Mouse (Mus musculus) liver, embryonic 12.5 days (tissue): ENCODE measurements around the gene Mtmr6. TPM values are rescaled to one million over a fixed set of nuclear protein-coding genes. Genes with fewer than 3 reads are reported as not detected.

ENCODE experiments used
- ATAC-seq: fragments of 200-750 bp; cut with Nextera tagmentation; 2 replicates; pipeline ENCODE4 v1.8.0; 2017; ENCODE audit warnings: moderate number of reproducible peaks, mild to moderate bottlenecking, moderate library complexity
- H3K27ac ChIP-seq: fragments of 300-500 bp; sonication (generic); 2 replicates; pipeline ENCODE4 v1.5.1; 2016; ENCODE audit warnings: mild to moderate bottlenecking
- H3K27me3 ChIP-seq: fragments of 300-500 bp; sonication (generic); replicated peaks from 2 replicates; pipeline ENCODE4 v1.6.1; 2016; ENCODE audit warnings: mild to moderate bottlenecking, moderate library complexity
- H3K36me3 ChIP-seq: fragments of 300-500 bp; sonication (generic); 2 replicates; pipeline ENCODE4 v1.6.1; 2016; ENCODE audit warnings: mild to moderate bottlenecking, moderate library complexity
- H3K4me1 ChIP-seq: fragments of 300-500 bp; sonication (generic); 2 replicates; pipeline ENCODE4 v1.6.1; 2016
- H3K4me2 ChIP-seq: fragments of 300-500 bp; sonication (generic); 2 replicates; pipeline ENCODE4 v1.6.1; 2016; ENCODE audit warnings: mild to moderate bottlenecking, moderate library complexity
- H3K4me3 ChIP-seq: fragments of 300-500 bp; sonication (generic); 2 replicates; pipeline ENCODE4 v1.5.1; 2016; ENCODE audit warnings: mild to moderate bottlenecking, moderate library complexity
- H3K9ac ChIP-seq: fragments of 300-500 bp; sonication (generic); 2 replicates; pipeline ENCODE4 v1.6.1; 2016; ENCODE audit warnings: mild to moderate bottlenecking, moderate library complexity
- H3K9me3 ChIP-seq: fragments of 300-500 bp; sonication (generic); replicated peaks from 2 replicates; pipeline ENCODE4 v1.6.1; 2016; ENCODE audit warnings: mild to moderate bottlenecking, moderate library complexity
- whole genome bisulfite sequencing: fragments of 180-500 bp; shearing (Covaris S2); methylation state at CpG from one replicate; pipeline ENCODE4 v1.1.7; 2016; ENCODE audit not compliant: insufficient replicate concordance; 5-methylcytosine and 5-hydroxymethylcytosine counted together
- polyA plus RNA-seq: library from polyadenylated mRNA; unstranded; fragments of >200 nt; fragmentation: Nextera tagmentation; extraction: Ambion mirVana; gene quantifications from 2 replicates; pipeline ENCODE4 v1.2.1, GENCODE M21; 2016

Gene Mtmr6
- polyA plus RNA-seq, 1 experiment from 2014 or later = 16.7 TPM

- Histone ChIP-seq H3K36me3 (no peaks in the 10 kb centered on the region), H3K4me1 (peaks cover 30% of the 10 kb centered on the region), H3K4me2 (no peak overlapping the region), H3K27me3 (no peaks in the 10 kb centered on the region), H3K27ac (no peak overlapping the region), H3K4me3 (no peak overlapping the region), H3K9ac (no peak overlapping the region), H3K9me3 (no peaks in the 10 kb centered on the region)
- WGBS = 51% methylated on average over 3 of the region's 3 CpGs
- no peak for ATAC-seq
Measured at GRCm38 (mm10) chr14:60256356-60256755, 8.7 kb upstream of the Mtmr6 start.

- H3K27ac ChIP-seq = 0 out of 2 replicates have a peak overlapping the region, but pooled peaks have one; percentile 14
- ATAC-seq = peak; percentile 75
- peak overlapping the region; percentile 39 for H3K4me2 ChIP-seq
- peaks cover 30% of the 10 kb centered on the region for H3K4me1 ChIP-seq
- H3K27me3 ChIP-seq = no peaks in the 10 kb centered on the region
- H3K9me3 ChIP-seq = no peaks in the 10 kb centered on the region
- H3K4me3 ChIP-seq = no peak overlapping the region
- WGBS = 58% methylated on average over 4 of the region's 4 CpGs
- peak overlapping the region; percentile 22; the same call in 1 of the 2 replicates for H3K9ac ChIP-seq
- no peaks in the 10 kb centered on the region for H3K36me3 ChIP-seq
Measured at GRCm38 (mm10) chr14:60257101-60257500, 7.9 kb upstream of the Mtmr6 start.

GRCm38 (mm10) chr14:60257851-60258250 lies 7.2 kb upstream of the Mtmr6 start:
- Histone ChIP-seq H3K27ac (no peak overlapping the region), H3K4me3 (no peak overlapping the region), H3K4me1 (peaks cover 23% of the 10 kb centered on the region), H3K9me3 (no peaks in the 10 kb centered on the region), H3K4me2 (no peak overlapping the region), H3K27me3 (no peaks in the 10 kb centered on the region), H3K36me3 (no peaks in the 10 kb centered on the region), H3K9ac (no peak overlapping the region)
- 88% methylated on average over 1 of the region's 1 CpGs for WGBS
- no peak for ATAC-seq

- H3K4me2 ChIP-seq = no peak overlapping the region
- no peak for ATAC-seq
- H3K9ac ChIP-seq = no peak overlapping the region
- no peak overlapping the region for H3K27ac ChIP-seq
- H3K4me1 ChIP-seq = peaks cover 18% of the 10 kb centered on the region
- 81% methylated on average over 7 of the region's 7 CpGs for WGBS
- no peaks in the 10 kb centered on the region for H3K36me3 ChIP-seq
- no peaks in the 10 kb centered on the region for H3K9me3 ChIP-seq
- no peaks in the 10 kb centered on the region for H3K27me3 ChIP-seq
- H3K4me3 ChIP-seq = no peak overlapping the region
Measured at GRCm38 (mm10) chr14:60262316-60262715, 2.7 kb upstream of the Mtmr6 start.

- H3K4me2 ChIP-seq = peak overlapping the region; percentile 20; the same call in 1 of the 2 replicates
- no peak overlapping the region for H3K27ac ChIP-seq
- H3K4me1 ChIP-seq = peaks cover 35% of the 10 kb centered on the region
- no peaks in the 10 kb centered on the region for H3K9me3 ChIP-seq
- H3K36me3 ChIP-seq = peaks cover 2% of the 10 kb centered on the region; the same call in 1 of the 2 replicates
- no peaks in the 10 kb centered on the region for H3K27me3 ChIP-seq
- 48% methylated on average over 6 of the region's 6 CpGs for WGBS
- no peak for ATAC-seq
- no peak overlapping the region for H3K4me3 ChIP-seq
- H3K9ac ChIP-seq = no peak overlapping the region
Measured at GRCm38 (mm10) chr14:60269333-60269732, 4.3 kb downstream of the Mtmr6 start.

- WGBS = 53% methylated on average over 6 of the region's 6 CpGs
- no peak for ATAC-seq
- Histone ChIP-seq H3K27me3 (no peaks in the 10 kb centered on the region), H3K36me3 (peaks cover 2% of the 10 kb centered on the region; the same call in 1 of the 2 replicates), H3K4me3 (no peak overlapping the region), H3K9ac (no peak overlapping the region), H3K9me3 (no peaks in the 10 kb centered on the region), H3K4me2 (no peak overlapping the region), H3K4me1 (peaks cover 19% of the 10 kb centered on the region; the same call in 1 of the 2 replicates), H3K27ac (no peak overlapping the region)
Measured at GRCm38 (mm10) chr14:60273346-60273745, 8.3 kb downstream of the Mtmr6 start.

GRCm38 (mm10) chr14:60275301-60276276 lies 10.6 kb downstream of the Mtmr6 start:
- Histone ChIP-seq H3K4me3 (no peak overlapping the region), H3K4me2 (no peak overlapping the region), H3K36me3 (peaks cover under 1% of the 10 kb centered on the region; the same call in 1 of the 2 replicates), H3K4me1 (peaks cover 4% of the 10 kb centered on the region; the same call in 1 of the 2 replicates), H3K27me3 (no peaks in the 10 kb centered on the region), H3K27ac (no peak overlapping the region), H3K9ac (no peak overlapping the region), H3K9me3 (no peaks in the 10 kb centered on the region)
- 85% methylated on average over 7 of the region's 7 CpGs for WGBS
- no peak for ATAC-seq

- no peak overlapping the region for H3K4me3 ChIP-seq
- no peak for ATAC-seq
- H3K4me1 ChIP-seq = no peaks in the 10 kb centered on the region
- H3K9ac ChIP-seq = no peak overlapping the region
- H3K9me3 ChIP-seq = no peaks in the 10 kb centered on the region
- H3K36me3 ChIP-seq = peaks cover 34% of the 10 kb centered on the region
- 76% methylated on average over 7 of the region's 7 CpGs for WGBS
- H3K27ac ChIP-seq = no peak overlapping the region
- no peak overlapping the region for H3K4me2 ChIP-seq
- H3K27me3 ChIP-seq = no peaks in the 10 kb centered on the region
Measured at GRCm38 (mm10) chr14:60286194-60286863, 21.3 kb downstream of the Mtmr6 start.

- ATAC-seq = no peak
- Histone ChIP-seq H3K4me2 (no peak overlapping the region), H3K4me1 (no peaks in the 10 kb centered on the region), H3K9ac (no peak overlapping the region), H3K36me3 (peaks cover 43% of the 10 kb centered on the region), H3K27me3 (no peaks in the 10 kb centered on the region), H3K27ac (no peak overlapping the region), H3K4me3 (no peak overlapping the region), H3K9me3 (no peaks in the 10 kb centered on the region)
- 46% methylated on average over 4 of the region's 4 CpGs for WGBS
Measured at GRCm38 (mm10) chr14:60290363-60290762, 25.3 kb downstream of the Mtmr6 start.

- ATAC-seq = no peak
- no peak overlapping the region for H3K27ac ChIP-seq
Measured at GRCm38 (mm10) chr14:60295531-60295930, 30.5 kb downstream of the Mtmr6 start.

GRCm38 (mm10) chr14:60300224-60300991 lies 35.4 kb downstream of the Mtmr6 start:
- Histone ChIP-seq H3K4me2 (no peak overlapping the region), H3K9ac (no peak overlapping the region), H3K27ac (no peak overlapping the region), H3K9me3 (no peaks in the 10 kb centered on the region), H3K4me3 (no peak overlapping the region), H3K4me1 (no peaks in the 10 kb centered on the region), H3K36me3 (peaks cover 54% of the 10 kb centered on the region), H3K27me3 (no peaks in the 10 kb centered on the region)
- 82% methylated on average over 14 of the region's 14 CpGs for WGBS
- no peak for ATAC-seq

More at GRCm38 (mm10) chr14:60295531-60295930, 30.5 kb downstream of the Mtmr6 start:
- Histone ChIP-seq H3K27me3 (no peaks in the 10 kb centered on the region), H3K9me3 (no peaks in the 10 kb centered on the region), H3K4me2 (no peak overlapping the region), H3K4me3 (no peak overlapping the region), H3K36me3 (peaks cover 52% of the 10 kb centered on the region), H3K4me1 (no peaks in the 10 kb centered on the region), H3K9ac (no peak overlapping the region)
- 74% methylated on average over 1 of the region's 1 CpGs for WGBS
